Mouse (Mus musculus) megakaryocyte, embryonic 14.5 days (primary cell): ENCODE measurements around the gene Hira. TPM values are rescaled to one million over a fixed set of nuclear protein-coding genes. Genes with fewer than 3 reads are reported as not detected.
"Not testable (repeated sequence)": the region's sequence is repeated elsewhere in the genome, so short reads cannot be mapped to it uniquely, and the experiment has no call there.

ENCODE experiments used
- H3K27me3 ChIP-seq: replicated peaks from 2 replicates; pipeline ENCODE3; 2012; ENCODE audit warnings: inconsistent platforms
- H3K36me3 ChIP-seq: replicated peaks from 2 replicates; pipeline ENCODE3; 2012; ENCODE audit warnings: low read length, inconsistent platforms, mixed read lengths
- H3K4me1 ChIP-seq: 2 replicates; pipeline ENCODE4 v1.6.1; 2012; ENCODE audit warnings: inconsistent platforms
- H3K4me3 ChIP-seq: replicated peaks from 2 replicates; pipeline ENCODE3; 2012; ENCODE audit warnings: moderate library complexity, mild to moderate bottlenecking, inconsistent platforms
- H3K9me3 ChIP-seq: 2 replicates; pipeline ENCODE4 v1.6.1; 2012; ENCODE audit warnings: inconsistent platforms
- FLI1 ChIP-seq: IDR thresholded peaks from 2 replicates; pipeline ENCODE4 v1.6.1; 2012; ENCODE audit warnings: low read length, inconsistent platforms, mixed read lengths
- GATA1 ChIP-seq: IDR thresholded peaks from 3 replicates; pipeline ENCODE4 v1.6.1; 2012; ENCODE audit warnings: mixed read lengths, low read length, inconsistent platforms, borderline replicate concordance
- polyA plus RNA-seq: library from polyadenylated mRNA; stranded (reverse); fragments of >175 nt; gene quantifications from 2 replicates; pipeline ENCODE4 v1.2.3, GENCODE M21; 2012; ENCODE audit warnings: low replicate concordance; ENCODE audit not compliant: insufficient read depth

Gene Hira
- polyA plus RNA-seq, 1 experiment, result 6.6 TPM

GRCm38 (mm10) chr16:18860186-18860585 is 16.7 kb upstream of the Hira start:
- H3K27me3 ChIP-seq, result peaks cover 3% of the 10 kb centered on the region
- peaks cover 8% of the 10 kb centered on the region; the same call in 1 of the 2 replicates for H3K9me3 ChIP-seq
- no peak overlapping the region for H3K4me3 ChIP-seq
- H3K4me1 ChIP-seq, result no peaks in the 10 kb centered on the region
- no peaks in the 10 kb centered on the region for H3K36me3 ChIP-seq
- TF ChIP-seq GATA1 (no peak), FLI1 (no peak)

GRCm38 (mm10) chr16:18870495-18870894 is 6.3 kb upstream of the Hira start:
- not testable (repeated sequence) for H3K27me3 ChIP-seq, H3K4me3 ChIP-seq
- peaks cover 11% of the 10 kb centered on the region; the same call in 1 of the 2 replicates for H3K4me1 ChIP-seq
- peaks cover 14% of the 10 kb centered on the region for H3K9me3 ChIP-seq
- H3K36me3 ChIP-seq, result peaks cover 50% of the 10 kb centered on the region

GRCm38 (mm10) chr16:18876091-18876441 is 771 bp upstream of the Hira start:
- TF ChIP-seq GATA1, result no peak
- TF ChIP-seq FLI1, result no peak
- Histone ChIP-seq H3K4me1 (peaks cover 38% of the 10 kb centered on the region), H3K9me3 (no peaks in the 10 kb centered on the region), H3K27me3 (no peaks in the 10 kb centered on the region), H3K36me3 (peaks cover 54% of the 10 kb centered on the region), H3K4me3 (peak overlapping the region; percentile 100)

- H3K27me3 ChIP-seq, result no peaks in the 10 kb centered on the region
- TF ChIP-seq GATA1 (no peak), FLI1 (no peak)
- no peaks in the 10 kb centered on the region for H3K9me3 ChIP-seq
- H3K36me3 ChIP-seq, result peaks cover 54% of the 10 kb centered on the region
- peaks cover 52% of the 10 kb centered on the region for H3K4me1 ChIP-seq
- peak overlapping the region; percentile 100 for H3K4me3 ChIP-seq
These were observed 701 bp downstream of the Hira start for GRCm38 (mm10) chr16:18877386-18878090.

GRCm38 (mm10) chr16:18878091-18878720 is 1.4 kb downstream of the Hira start:
- H3K9me3 ChIP-seq, result no peaks in the 10 kb centered on the region
- TF ChIP-seq GATA1, result no peak
- H3K4me1 ChIP-seq, result peaks cover 55% of the 10 kb centered on the region
- H3K36me3 ChIP-seq, result peaks cover 53% of the 10 kb centered on the region
- H3K4me3 ChIP-seq, result peak overlapping the region; percentile 100
- H3K27me3 ChIP-seq, result no peaks in the 10 kb centered on the region

GRCm38 (mm10) chr16:18884044-18884443 is 7.2 kb downstream of the Hira start:
- Histone ChIP-seq H3K4me1 (peaks cover 64% of the 10 kb centered on the region), H3K9me3 (no peaks in the 10 kb centered on the region), H3K4me3 (no peak overlapping the region), H3K27me3 (no peaks in the 10 kb centered on the region), H3K36me3 (peaks cover 52% of the 10 kb centered on the region)
- TF ChIP-seq FLI1, result no peak
- no peak for TF ChIP-seq GATA1

- Histone ChIP-seq H3K9me3 (no peaks in the 10 kb centered on the region), H3K4me1 (peaks cover 44% of the 10 kb centered on the region), H3K27me3 (no peaks in the 10 kb centered on the region), H3K36me3 (peaks cover 67% of the 10 kb centered on the region), H3K4me3 (no peak overlapping the region)
- no peak for TF ChIP-seq GATA1
These were observed 17.1 kb downstream of the Hira start for GRCm38 (mm10) chr16:18893840-18894372.

GRCm38 (mm10) chr16:18895249-18895648 is 18.4 kb downstream of the Hira start:
- peaks cover 32% of the 10 kb centered on the region for H3K4me1 ChIP-seq
- no peaks in the 10 kb centered on the region for H3K27me3 ChIP-seq
- H3K36me3 ChIP-seq, result peaks cover 81% of the 10 kb centered on the region
- no peak overlapping the region for H3K4me3 ChIP-seq
- TF ChIP-seq FLI1, result no peak
- no peak for TF ChIP-seq GATA1
- H3K9me3 ChIP-seq, result no peaks in the 10 kb centered on the region

- H3K36me3 ChIP-seq, result peaks cover 92% of the 10 kb centered on the region
- no peaks in the 10 kb centered on the region for H3K9me3 ChIP-seq
- H3K4me1 ChIP-seq, result peaks cover 25% of the 10 kb centered on the region
- H3K27me3 ChIP-seq, result no peaks in the 10 kb centered on the region
- TF ChIP-seq GATA1 (no peak), FLI1 (no peak)
- no peak overlapping the region for H3K4me3 ChIP-seq
These were observed 19.6 kb downstream of the Hira start for GRCm38 (mm10) chr16:18896429-18896828.

- H3K27me3 ChIP-seq, result no peaks in the 10 kb centered on the region
- H3K36me3 ChIP-seq, result peaks cover 89% of the 10 kb centered on the region
These were observed 28.8 kb downstream of the Hira start for GRCm38 (mm10) chr16:18905648-18906047.

More at GRCm38 (mm10) chr16:18905648-18906047, 28.8 kb downstream of the Hira start:
- Histone ChIP-seq H3K4me1 (peaks cover 22% of the 10 kb centered on the region), H3K9me3 (no peaks in the 10 kb centered on the region), H3K4me3 (no peak overlapping the region)
- TF ChIP-seq GATA1 (no peak), FLI1 (no peak)
